Mouse (Mus musculus) neural tube, embryonic 13.5 days (tissue): ENCODE measurements around the gene Iqcj. TPM values are rescaled to one million over a fixed set of nuclear protein-coding genes. Genes with fewer than 3 reads are reported as not detected.

Experiments used
- ATAC-seq: fragments of 200-750 bp; cut with Nextera tagmentation; 2 replicates; pipeline ENCODE4 v1.8.0; 2017; ENCODE audit warnings: low read depth, mild to moderate bottlenecking, moderate TSS enrichment, moderate library complexity
- H3K27ac ChIP-seq: fragments of 300-500 bp; sonication (generic); replicated peaks from 2 replicates; pipeline ENCODE4 v1.5.1; 2015; ENCODE audit warnings: moderate library complexity, mild to moderate bottlenecking, inconsistent platforms
- H3K27me3 ChIP-seq: fragments of 300-500 bp; sonication (generic); 2 replicates; pipeline ENCODE4 v1.6.1; 2015; ENCODE audit warnings: mild to moderate bottlenecking, inconsistent platforms
- H3K36me3 ChIP-seq: fragments of 300-500 bp; sonication (generic); 2 replicates; pipeline ENCODE4 v1.6.1; 2015; ENCODE audit warnings: mild to moderate bottlenecking, inconsistent platforms
- H3K4me1 ChIP-seq: fragments of 300-500 bp; sonication (generic); replicated peaks from 2 replicates; pipeline ENCODE4 v1.6.1; 2015; ENCODE audit warnings: inconsistent platforms
- H3K4me2 ChIP-seq: fragments of 300-500 bp; sonication (generic); 2 replicates; pipeline ENCODE4 v1.6.1; 2015; ENCODE audit warnings: inconsistent platforms, mild to moderate bottlenecking, moderate library complexity
- H3K4me3 ChIP-seq: fragments of 300-500 bp; sonication (generic); 2 replicates; pipeline ENCODE4 v1.5.1; 2015; ENCODE audit warnings: mild to moderate bottlenecking, inconsistent platforms
- H3K9ac ChIP-seq: fragments of 300-500 bp; sonication (generic); 2 replicates; pipeline ENCODE4 v1.6.1; 2015; ENCODE audit warnings: moderate library complexity, mild to moderate bottlenecking, inconsistent platforms
- H3K9me3 ChIP-seq: fragments of 300-500 bp; sonication (generic); 2 replicates; pipeline ENCODE4 v1.6.1; 2016; ENCODE audit warnings: inconsistent platforms
- WGBS: fragments of 180-500 bp; shearing (Covaris S2); methylation state at CpG from one replicate; pipeline ENCODE4 v1.1.7; 2015; 5-methylcytosine and 5-hydroxymethylcytosine counted together
- polyA plus RNA-seq: library from polyadenylated mRNA; unstranded; fragments of >200 nt; fragmentation: Nextera tagmentation; extraction: Ambion mirVana; gene quantifications from 2 replicates; pipeline ENCODE4 v1.2.1, GENCODE M21; 2015

The Iqcj gene
- polyA plus RNA-seq, 1 experiment from 2014 or later = 0.45 TPM

DNA sequence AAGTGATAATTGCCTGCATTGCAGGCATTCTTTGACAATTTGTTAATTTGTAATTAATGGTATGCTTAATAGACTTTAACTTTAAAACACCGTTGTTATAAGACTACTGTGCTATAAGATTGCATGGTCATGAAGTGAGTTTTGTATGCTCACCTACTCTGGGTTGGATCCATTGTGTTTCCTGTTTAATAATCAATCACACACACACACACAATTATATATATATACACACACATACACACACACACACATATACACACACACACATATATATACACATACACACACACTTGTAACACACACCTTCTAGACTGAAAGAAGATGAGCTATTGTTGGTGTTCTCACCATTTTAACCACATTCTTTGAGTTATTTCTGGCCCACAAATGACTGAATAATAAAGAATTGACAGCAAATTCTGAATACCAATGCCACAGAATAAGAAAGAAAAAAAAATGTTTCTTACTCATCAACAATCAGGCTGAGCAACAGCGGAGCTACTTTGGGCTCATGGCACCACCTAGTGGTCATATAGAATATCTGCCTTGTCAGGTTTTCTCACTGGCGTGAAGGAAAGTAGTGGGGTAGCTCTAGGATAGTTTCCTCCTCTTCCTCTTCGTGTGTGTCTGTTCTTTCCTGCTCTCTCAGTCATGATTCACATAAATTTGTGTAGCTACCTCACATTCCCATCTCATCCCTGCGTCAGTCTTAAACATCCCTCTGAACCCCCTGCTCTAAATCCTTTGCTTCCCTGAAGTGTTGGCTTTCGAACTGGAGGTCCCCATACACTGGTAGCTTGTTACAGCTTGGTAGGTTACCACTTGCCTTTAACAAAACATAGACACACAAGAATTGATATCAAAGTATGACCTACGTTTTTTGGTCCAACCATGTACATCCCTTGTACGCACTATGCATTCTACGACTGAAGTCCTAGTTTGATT is 153.7 kb downstream of the Iqcj start:
- Histone ChIP-seq H3K4me1 (peaks cover 15% of the 10 kb centered on the region), H3K27ac (no peak overlapping the region), H3K27me3 (peaks cover 6% of the 10 kb centered on the region; the same call in 1 of the 2 replicates), H3K9ac (no peak overlapping the region), H3K36me3 (no peaks in the 10 kb centered on the region), H3K9me3 (no peaks in the 10 kb centered on the region), H3K4me2 (no peak overlapping the region), H3K4me3 (no peak overlapping the region)
- ATAC-seq = peak; percentile 71
- WGBS = 49% methylated on average over 9 of the region's 9 CpGs

DNA sequence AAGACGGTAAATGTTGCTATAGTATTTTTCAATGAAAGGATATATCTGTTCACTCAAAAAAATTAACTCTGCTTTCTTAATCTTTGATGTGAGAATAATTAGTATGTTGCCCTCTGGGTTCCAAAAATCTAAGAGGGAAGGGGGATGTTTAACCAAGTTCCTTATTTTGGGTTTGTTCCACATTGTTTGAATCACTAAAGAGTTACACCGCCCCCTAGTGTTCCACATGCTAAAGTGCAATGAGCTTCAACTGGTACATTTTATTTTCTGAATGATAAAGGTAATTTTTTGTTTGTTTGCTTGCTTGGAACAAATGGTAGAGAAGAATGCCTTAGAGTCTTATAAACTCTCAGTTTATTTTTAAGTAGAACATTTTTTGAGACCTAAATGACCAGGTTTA is 161.5 kb downstream of the Iqcj start:
- Histone ChIP-seq H3K4me2 (no peak overlapping the region), H3K36me3 (no peaks in the 10 kb centered on the region), H3K9me3 (no peaks in the 10 kb centered on the region), H3K9ac (no peak overlapping the region), H3K27me3 (no peaks in the 10 kb centered on the region), H3K27ac (no peak overlapping the region), H3K4me1 (no peaks in the 10 kb centered on the region), H3K4me3 (no peak overlapping the region)
- ATAC-seq = no peak
- WGBS = 48% methylated on average over 2 of the region's 2 CpGs

DNA sequence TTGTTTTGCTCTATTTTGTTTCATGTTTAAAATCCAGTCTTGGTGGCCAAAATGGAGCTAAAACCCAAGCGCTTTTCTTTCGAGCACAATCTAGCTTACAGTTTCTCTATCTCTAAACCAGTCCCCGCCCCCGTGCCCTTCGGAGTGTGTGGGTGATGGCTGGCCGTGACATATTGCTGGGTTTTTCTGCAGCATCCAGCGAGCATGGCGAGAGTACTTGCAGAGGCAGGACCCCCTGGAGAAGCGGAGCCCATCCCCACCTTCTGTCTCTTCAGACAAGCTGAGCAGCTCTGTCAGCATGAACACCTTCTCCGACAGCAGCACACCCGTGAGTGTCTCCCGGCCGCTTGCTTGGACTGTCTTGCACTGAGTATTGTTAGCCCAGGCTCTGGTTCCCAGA is 163.1 kb downstream of the Iqcj start:
- Histone ChIP-seq H3K4me2 (no peak overlapping the region), H3K9ac (no peak overlapping the region), H3K27ac (no peak overlapping the region), H3K36me3 (no peaks in the 10 kb centered on the region), H3K4me3 (no peak overlapping the region), H3K9me3 (no peaks in the 10 kb centered on the region), H3K4me1 (no peaks in the 10 kb centered on the region), H3K27me3 (no peaks in the 10 kb centered on the region)
- WGBS = 69% methylated on average over 13 of the region's 13 CpGs
- ATAC-seq = no peak

DNA sequence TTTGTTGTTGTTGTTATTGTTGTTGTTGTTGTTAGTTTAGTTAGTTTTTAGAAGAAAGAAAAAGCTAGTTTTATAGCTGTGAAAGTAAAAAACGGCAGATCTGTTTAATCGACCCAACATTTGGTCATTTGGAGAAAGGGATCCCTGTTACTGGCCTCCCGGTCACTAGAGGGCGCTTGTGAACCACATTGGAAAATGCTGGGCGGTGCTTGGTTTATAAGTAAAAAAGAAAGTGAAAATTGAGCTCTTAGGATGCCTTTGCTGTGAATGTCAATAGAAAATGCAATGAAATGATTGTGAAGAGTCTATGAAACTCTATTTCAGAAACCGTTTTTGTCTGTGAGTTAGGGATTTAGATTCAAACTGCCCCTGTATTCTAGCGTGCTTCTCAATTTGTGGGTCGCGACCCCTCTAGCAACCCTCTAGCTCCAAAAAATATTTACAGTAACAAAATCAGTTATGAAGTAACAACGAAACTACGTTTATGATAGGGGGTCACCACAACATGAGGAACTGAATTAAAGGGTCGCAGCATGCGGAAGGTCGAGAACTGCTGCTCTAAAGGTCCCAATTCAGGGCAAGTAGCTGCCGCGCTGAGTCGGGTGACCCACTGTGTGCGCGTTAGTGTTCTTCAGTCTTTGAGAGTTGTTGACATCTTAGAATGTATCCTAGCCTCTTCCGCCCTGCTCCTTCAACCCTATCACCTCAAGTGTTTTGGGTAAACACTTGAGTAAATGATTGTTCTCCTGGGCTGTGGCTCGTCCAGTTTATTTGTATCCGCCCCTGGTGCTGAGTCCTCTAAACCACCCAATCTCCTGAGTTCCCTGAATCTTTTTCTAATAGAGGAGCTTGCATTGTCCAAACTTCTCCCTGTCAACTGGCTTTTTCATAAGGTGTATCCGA is 164.6 kb downstream of the Iqcj start:
- Histone ChIP-seq H3K27me3 (0 out of 2 replicates have a peak, but pooled peaks cover 1% of the 10 kb centered on the region), H3K4me1 (no peaks in the 10 kb centered on the region), H3K36me3 (no peaks in the 10 kb centered on the region), H3K9me3 (no peaks in the 10 kb centered on the region), H3K4me3 (no peak overlapping the region; the same call in 1 of the 2 replicates), H3K9ac (no peak overlapping the region), H3K27ac (no peak overlapping the region), H3K4me2 (peak overlapping the region; percentile 21)
- 54% methylated on average over 23 of the region's 23 CpGs for WGBS
- ATAC-seq = no peak

DNA sequence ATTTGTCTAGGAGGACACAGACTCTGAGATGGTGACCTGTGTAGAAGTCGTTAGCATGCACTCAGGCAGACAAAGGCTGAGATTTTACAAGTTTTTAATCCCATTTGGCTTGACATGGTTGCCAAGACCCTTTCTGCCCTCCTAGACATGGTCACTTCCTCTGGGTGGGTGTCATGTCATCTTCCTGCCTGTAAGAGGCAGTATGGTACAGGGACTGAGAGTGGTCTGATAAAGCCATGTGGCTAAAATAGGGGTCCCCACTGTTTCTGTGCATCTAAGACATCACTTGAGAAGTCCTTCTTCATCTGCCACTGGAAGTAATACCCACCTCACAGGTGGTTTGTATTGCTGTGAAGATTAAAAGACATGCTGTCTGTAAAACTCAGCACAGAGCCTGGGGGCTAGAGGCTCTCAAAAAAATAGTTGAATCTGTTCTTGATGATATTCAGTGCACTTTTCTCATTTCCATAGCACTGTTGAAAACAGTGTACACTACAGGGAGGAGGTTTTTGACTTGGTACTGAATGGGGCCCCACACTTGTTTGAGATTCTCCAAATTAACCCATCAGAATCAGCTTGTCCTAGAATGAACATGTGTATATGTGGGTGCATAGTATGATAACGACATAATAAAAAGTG is 167.3 kb downstream of the Iqcj start:
- 0 out of 2 replicates have a peak, but pooled peaks cover 2% of the 10 kb centered on the region for H3K27me3 ChIP-seq
- ATAC-seq = peak; percentile 64; the same call in 1 of the 2 replicates
- no peak overlapping the region for H3K27ac ChIP-seq
- H3K9ac ChIP-seq = no peak overlapping the region
- H3K9me3 ChIP-seq = no peaks in the 10 kb centered on the region
- H3K4me3 ChIP-seq = no peak overlapping the region
- no peaks in the 10 kb centered on the region for H3K4me1 ChIP-seq
- H3K36me3 ChIP-seq = no peaks in the 10 kb centered on the region
- H3K4me2 ChIP-seq = no peak overlapping the region
- 54% methylated on average over 2 of the region's 2 CpGs for WGBS

DNA sequence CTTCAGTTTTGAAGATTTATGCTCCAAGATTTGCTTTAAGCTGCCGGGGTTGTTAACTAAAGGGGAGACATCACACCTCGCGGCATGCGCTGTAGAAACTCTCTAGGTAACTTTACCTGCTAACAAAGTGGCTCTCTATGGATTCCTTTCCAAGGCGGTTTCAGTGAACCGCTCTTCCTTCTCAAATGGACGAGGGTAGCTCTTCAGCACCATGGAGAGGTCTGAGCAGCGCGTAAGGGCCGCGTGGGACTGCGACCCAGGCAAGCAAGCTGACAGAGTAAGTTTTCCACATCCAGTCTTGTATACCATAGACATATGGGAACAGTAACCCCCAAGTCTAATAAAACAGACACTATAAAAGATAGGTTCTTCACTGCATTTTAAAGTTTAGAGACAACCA is 172.7 kb downstream of the Iqcj start, which contains the start of gene Schip1:
Schip1 (plus strand) TSS at position 72 of the 400 bp plus-strand sequence.
- H3K27me3 ChIP-seq = 0 out of 2 replicates have a peak, but pooled peaks cover 2% of the 10 kb centered on the region
- no peak within 1 kb of the TSS for H3K27ac ChIP-seq
- no peaks in the 10 kb centered on the region for H3K36me3 ChIP-seq
- no peak within 1 kb of the TSS for H3K4me3 ChIP-seq
- no peaks in the 10 kb centered on the region for H3K4me1 ChIP-seq
- H3K4me2 ChIP-seq = no peak within 1 kb of the TSS
- no peaks in the 10 kb centered on the region for H3K9me3 ChIP-seq
- H3K9ac ChIP-seq = no peak within 1 kb of the TSS
- 40% methylated on average over 12 of the region's 12 CpGs for WGBS
- ATAC-seq = no peak

DNA sequence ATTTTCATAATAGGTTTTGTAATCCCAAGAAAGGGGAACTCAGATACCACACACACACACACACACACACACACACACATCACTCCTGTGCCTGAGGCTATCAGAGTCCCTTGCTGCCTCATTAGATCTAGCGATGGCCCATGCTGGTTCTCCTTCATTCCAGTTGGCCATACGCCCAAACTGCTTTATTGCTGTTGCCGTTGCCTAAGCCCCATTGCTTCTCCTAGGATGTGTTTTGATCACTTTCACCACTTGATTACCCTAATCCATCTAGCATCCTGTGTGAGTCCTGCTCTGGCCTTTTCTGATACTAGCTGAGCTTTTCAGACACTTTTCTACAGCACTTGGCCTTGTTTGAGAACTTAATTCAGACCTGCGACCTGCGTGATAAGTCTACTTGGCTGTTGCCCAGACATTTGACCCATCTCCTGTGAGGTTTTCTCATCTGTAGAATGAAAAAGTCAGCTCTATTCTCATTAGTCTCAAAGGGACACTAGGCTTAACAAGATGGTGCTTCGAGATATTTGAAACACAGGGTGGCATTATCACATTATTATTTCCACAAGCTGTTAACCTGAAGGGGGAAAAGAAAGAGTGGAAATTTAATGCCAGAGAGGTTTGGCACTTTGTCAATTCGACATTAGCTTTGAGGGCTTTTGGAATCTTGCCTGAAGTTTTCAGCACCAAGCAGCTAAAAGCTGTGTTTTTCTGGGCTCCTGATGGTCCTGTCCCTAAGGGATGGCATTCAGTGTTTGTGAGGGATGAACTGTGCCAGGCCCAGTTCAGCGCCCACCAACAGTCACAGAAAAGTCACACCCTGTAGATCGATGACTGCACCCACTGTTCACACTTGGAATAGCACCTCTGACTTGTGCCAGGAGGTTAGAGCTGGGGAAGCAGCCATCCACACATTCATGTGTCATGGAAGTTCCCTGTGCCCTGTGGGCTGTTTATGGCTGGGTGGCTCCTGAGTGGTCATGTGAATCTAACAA is 179.7 kb downstream of the Iqcj start:
- no peak overlapping the region for H3K4me3 ChIP-seq
- H3K9me3 ChIP-seq = no peaks in the 10 kb centered on the region
- peak; percentile 88 for ATAC-seq
- no peaks in the 10 kb centered on the region for H3K27me3 ChIP-seq
- peaks cover 12% of the 10 kb centered on the region for H3K4me1 ChIP-seq
- H3K27ac ChIP-seq = peak overlapping the region; percentile 68
- H3K4me2 ChIP-seq = no peak overlapping the region
- WGBS = 47% methylated on average over 9 of the region's 9 CpGs
- H3K36me3 ChIP-seq = no peaks in the 10 kb centered on the region
- no peak overlapping the region for H3K9ac ChIP-seq

DNA sequence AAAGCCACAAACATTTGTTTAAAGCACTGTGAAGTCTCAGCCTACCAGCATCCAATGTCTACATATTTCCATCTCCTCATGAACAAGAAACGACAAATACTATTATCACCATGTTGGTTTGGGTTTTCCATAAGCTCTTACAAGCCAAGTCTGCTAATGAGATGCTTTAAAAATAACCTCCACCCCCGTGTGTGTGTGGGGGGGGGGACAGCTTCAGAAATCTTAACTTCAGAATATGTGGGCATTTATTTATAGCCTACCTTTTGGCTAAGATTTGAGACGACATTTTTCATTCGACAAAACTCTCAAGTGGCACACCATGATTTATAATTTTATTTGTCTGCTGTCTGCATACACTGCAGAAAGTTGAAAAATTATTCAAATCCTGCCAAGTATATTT is 185.4 kb downstream of the Iqcj start:
- Histone ChIP-seq H3K9ac (no peak overlapping the region), H3K4me1 (0 out of 2 replicates have a peak, but pooled peaks cover under 1% of the 10 kb centered on the region), H3K9me3 (no peaks in the 10 kb centered on the region), H3K27ac (no peak overlapping the region), H3K4me2 (no peak overlapping the region), H3K27me3 (no peaks in the 10 kb centered on the region), H3K36me3 (no peaks in the 10 kb centered on the region), H3K4me3 (no peak overlapping the region)
- WGBS = 65% methylated on average over 4 of the region's 4 CpGs
- ATAC-seq = no peak

DNA sequence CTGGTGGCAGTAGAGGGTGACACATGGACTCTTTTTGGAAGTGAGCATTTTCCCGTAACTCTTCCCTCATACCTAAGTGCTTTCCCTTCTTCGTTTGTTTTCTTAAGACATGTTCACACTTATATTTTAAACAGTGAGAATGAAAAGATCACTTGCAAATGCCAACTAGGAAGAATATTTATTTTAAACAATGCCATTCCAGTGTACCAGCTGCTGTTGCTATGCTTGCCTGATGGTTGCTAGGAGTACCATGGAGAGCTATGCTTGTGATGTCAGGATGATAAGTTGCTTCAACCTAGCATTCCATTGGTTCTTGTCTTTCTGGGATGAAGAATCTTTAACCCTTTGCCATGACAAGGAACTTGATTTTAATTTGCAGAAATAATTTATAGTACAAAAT is 193.0 kb downstream of the Iqcj start:
- no peaks in the 10 kb centered on the region for H3K36me3 ChIP-seq
- no peak overlapping the region for H3K27ac ChIP-seq
- H3K4me3 ChIP-seq = no peak overlapping the region
- H3K4me1 ChIP-seq = no peaks in the 10 kb centered on the region; the same call in 1 of the 2 replicates
- H3K9me3 ChIP-seq = no peaks in the 10 kb centered on the region
- no peak overlapping the region for H3K4me2 ChIP-seq
- no peak for ATAC-seq
- H3K27me3 ChIP-seq = no peaks in the 10 kb centered on the region
- no peak overlapping the region for H3K9ac ChIP-seq
- 46% methylated on average over 2 of the region's 2 CpGs for WGBS

DNA sequence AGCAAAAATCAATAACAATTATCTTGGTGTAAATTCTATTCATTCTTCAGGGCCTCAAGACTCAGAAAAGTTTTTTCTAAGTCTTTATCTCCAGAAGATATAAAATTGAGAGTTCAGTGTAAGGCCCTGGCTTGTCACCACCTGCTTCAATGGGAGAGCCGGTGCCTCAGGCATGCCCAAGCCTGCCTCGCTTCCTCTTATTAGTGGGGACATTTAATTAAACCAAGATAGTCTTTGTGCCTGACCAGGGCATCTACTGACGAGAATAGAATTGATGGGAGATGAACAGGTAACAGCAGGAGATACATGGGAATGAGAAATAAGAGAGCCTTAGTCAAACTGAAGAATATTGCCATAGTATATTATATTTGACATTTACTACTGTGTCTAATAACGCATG is 200.1 kb downstream of the Iqcj start:
- Histone ChIP-seq H3K27me3 (no peaks in the 10 kb centered on the region), H3K27ac (no peak overlapping the region), H3K9me3 (no peaks in the 10 kb centered on the region), H3K9ac (no peak overlapping the region), H3K4me3 (no peak overlapping the region), H3K4me2 (no peak overlapping the region), H3K4me1 (peaks cover 11% of the 10 kb centered on the region), H3K36me3 (no peaks in the 10 kb centered on the region)
- 45% methylated on average over 4 of the region's 4 CpGs for WGBS
- ATAC-seq = peak; percentile 69
